Mouse (Mus musculus): ENCODE results near the gene Gm1110. TPM values are rescaled to one million over a fixed set of nuclear protein-coding genes. Genes with fewer than 3 reads are reported as not detected.

The Gm1110 gene
- 0.33 TPM in 1 of 2 replicates, not detected in the other for polyA plus RNA-seq (2012; rRNA removed; ENCODE audit: low replicate concordance)

DNA sequence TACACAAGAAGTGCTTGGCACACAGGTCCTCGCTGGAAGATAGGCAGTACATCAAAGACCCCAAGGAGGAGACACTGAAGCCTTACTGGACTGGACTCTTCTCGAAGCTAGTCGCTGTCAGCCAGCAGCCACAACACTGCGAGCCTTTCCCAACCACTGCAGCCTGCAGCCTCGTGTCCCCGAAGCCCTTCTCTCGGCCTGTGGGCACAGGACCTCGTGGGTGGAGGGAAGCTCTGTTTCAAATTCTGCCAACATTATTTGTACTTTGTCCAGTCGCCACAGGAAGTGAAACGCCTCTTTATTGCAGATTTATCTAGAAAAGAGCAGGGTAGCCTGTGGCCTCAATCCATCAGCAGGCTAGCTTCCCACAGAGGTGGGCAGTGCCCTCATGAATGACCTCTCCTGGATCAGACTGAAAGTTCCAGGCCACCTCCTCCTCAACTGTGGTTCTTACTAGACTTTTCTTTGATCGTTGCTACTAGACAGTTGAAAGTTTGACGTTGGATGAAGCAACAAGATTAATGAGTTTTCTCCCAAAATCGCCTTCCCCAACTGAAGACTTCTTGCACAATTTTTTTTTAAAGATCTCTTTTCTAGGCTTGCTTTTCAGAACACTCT is at the start of gene Gm1110:
Gene Gm1110 (minus strand): TSS at position 203 of the 618 bp plus-strand sequence.

GRCm38 (mm10) chr9:26860751-26861150 is 62.2 kb downstream of the Gm1110 start, which contains the start of gene Glb1l3:
Gene Glb1l3, minus strand, starts transcription at chr9:26860890.

Other genes with a start within 250 kb of the Gm1110 start
- gene B3gat1, start 189.4 kb downstream of the Gm1110 start, polyA plus RNA-seq (2012; rRNA removed; ENCODE audit: low replicate concordance) = 0.22 TPM in 1 of 2 replicates, not detected in the other
- 46.2 and 111 TPM in 2 replicates for gene Glb1l2, start 116.6 kb downstream of the Gm1110 start, polyA plus RNA-seq (2012; rRNA removed; ENCODE audit: low replicate concordance)
- not detected in 2 replicates for gene Glb1l3, start 62.2 kb downstream of the Gm1110 start, polyA plus RNA-seq (2012; rRNA removed; ENCODE audit: low replicate concordance)
- 12.6 and 33.5 TPM in 2 replicates for gene Acad8, start 76.5 kb upstream of the Gm1110 start, polyA plus RNA-seq (2012; rRNA removed; ENCODE audit: low replicate concordance)
- 3.7 and 9.2 TPM in 2 replicates for gene Thyn1, start 76.6 kb upstream of the Gm1110 start, polyA plus RNA-seq (2012; rRNA removed; ENCODE audit: low replicate concordance)
- gene Vps26b, start 107.0 kb upstream of the Gm1110 start, polyA plus RNA-seq (2012; rRNA removed; ENCODE audit: low replicate concordance) = 29.1 and 55.4 TPM in 2 replicates
- gene Ncapd3, start 107.1 kb upstream of the Gm1110 start, polyA plus RNA-seq (2012; rRNA removed; ENCODE audit: low replicate concordance) = 14.2 and 17.5 TPM in 2 replicates
- gene Jam3, start 232.3 kb upstream of the Gm1110 start, polyA plus RNA-seq (2012; rRNA removed; ENCODE audit: low replicate concordance) = 14.6 and 24.4 TPM in 2 replicates

Measured in mammary gland, adult 2 months (tissue).